Mouse (Mus musculus): ENCODE measurements around the gene Psmd9.
A peak's percentile ranks its signal among the peaks of the same experiment; 100 is the strongest.

Gene Psmd9

DNA sequence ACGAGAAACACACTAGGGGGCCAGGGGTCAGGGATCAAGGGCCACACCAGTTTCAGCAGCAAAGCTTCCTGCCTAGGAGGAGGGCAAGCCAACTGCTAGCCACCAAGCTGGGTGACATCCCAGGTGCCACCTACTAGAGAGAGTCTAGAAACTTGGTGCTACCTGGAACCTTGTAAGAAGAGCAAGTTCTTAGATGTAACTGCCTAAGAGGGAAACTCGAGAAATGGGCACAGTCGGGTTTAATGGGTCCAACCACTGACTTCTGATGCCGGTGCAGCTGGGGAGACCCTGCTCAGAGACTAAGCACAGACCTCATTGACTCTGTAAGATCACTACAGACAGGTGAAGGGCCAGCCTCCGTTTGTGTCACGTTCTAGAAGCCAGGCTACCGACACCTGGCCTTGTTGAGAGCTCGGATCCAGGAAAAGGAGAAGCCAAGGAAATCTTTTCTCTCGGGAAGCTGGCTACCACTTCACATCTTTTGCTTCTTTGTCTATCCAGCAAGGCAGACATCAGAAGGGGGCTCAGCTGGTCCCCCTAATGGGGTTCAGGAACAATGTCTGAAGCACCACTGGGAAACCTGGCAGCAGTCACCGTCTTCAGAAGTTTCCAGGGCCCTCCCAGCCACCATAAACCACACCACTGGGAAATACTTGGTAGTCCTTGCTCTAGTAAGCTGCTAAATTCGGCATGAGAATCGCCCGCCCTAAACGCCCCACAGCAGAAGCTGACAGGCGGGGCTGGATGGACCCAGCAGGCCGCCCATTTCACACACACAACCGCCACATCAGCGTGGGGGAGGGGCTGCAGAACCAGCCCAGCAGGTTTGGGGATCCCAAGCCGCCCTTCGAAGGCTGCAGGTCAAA, 31.9 kb upstream of the Psmd9 start:
- DNase-seq (ENCODE audit: low read depth) = peak; percentile 86

DNA sequence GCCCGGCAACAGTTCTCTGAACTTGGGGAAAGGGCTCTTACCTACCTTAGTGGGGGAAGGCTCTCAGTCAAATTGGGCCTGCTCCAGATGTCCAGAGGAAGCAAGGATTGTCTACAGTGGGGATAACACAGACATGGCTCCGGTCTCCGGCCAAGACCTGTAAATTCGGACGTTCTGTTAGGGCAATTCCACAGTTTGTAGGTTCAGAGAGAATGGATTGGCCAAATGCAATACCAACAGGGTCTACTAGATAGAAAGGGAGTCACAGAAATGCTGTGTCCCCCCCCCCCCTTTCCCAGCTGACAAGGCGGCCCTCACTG, 31.3 kb upstream of the Psmd9 start:
- no peak for DNase-seq (ENCODE audit: low read depth)

DNA sequence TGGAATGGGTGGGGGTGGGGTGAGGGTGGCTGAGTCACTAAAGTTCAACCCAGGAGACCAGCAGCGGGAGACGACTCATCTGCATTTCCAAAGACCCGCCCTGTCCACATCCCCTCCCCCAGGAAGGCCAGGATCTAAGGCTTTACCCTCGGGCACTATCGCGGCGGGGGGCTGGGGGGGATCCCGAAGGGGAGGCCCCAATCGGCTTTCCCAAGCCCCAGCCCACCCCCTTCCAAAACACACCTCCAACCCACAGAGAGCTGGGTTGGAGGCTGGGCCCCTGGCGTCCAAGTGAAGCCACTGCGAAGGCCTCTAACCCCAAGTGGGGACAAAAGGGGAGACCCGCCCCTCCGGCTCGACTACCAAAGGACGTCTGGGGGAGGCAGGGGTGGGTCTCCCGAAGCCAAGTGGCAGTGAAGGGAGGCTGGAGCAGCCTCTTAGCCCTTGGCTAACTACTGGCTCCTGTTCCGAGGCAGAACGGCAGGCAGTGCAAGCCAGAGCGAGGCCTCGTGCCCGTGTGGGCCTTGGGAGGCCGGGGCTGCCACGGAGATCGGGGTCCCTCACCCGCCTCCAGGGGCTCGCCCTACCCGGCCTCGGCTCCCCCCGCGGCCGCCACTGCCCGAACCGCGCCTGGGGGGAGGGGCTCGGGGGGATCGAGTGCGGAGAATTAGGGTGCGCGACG, 30.8 kb upstream of the Psmd9 start:
- DNase-seq (ENCODE audit: low read depth) = peak; percentile 80

DNA sequence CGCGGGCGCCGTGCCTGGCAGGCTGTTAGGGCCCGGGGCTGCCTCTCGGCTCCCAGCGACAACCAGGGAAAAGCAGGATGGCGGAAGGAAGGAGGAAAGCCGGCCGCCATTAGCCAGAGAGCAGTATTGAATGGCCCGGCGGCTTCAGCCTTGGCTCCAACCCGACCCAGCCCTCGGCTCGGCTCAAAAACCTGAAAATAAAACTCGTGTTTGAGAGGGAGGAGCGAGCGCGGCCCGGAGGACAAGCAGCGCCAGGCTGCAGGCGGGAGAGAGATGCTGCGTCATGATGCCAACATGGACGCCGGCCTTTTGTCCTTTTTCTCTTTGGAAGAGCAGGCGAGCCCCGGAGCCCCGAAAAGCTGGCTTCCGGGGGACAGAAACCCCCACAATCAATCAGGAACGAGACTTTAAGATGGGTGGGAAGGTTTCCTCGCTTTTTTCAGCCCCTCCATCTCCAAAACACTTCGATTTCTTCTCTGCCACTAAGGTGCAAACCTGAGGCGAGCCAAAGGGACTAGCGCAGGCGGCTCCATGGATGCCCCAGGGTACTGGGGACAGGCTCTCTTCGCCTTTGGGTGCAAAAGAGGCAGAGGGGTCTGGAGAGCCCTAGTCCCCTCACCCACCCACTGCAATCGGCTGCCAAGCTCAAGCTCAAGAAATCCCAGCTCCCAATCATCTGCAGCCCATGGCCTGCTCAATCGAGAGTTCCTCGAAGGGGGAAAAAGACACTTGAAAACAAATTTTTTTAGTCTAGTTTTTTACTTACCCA, 30.1 kb upstream of the Psmd9 start:
- DNase-seq (ENCODE audit: low read depth) = peak; percentile 88

DNA sequence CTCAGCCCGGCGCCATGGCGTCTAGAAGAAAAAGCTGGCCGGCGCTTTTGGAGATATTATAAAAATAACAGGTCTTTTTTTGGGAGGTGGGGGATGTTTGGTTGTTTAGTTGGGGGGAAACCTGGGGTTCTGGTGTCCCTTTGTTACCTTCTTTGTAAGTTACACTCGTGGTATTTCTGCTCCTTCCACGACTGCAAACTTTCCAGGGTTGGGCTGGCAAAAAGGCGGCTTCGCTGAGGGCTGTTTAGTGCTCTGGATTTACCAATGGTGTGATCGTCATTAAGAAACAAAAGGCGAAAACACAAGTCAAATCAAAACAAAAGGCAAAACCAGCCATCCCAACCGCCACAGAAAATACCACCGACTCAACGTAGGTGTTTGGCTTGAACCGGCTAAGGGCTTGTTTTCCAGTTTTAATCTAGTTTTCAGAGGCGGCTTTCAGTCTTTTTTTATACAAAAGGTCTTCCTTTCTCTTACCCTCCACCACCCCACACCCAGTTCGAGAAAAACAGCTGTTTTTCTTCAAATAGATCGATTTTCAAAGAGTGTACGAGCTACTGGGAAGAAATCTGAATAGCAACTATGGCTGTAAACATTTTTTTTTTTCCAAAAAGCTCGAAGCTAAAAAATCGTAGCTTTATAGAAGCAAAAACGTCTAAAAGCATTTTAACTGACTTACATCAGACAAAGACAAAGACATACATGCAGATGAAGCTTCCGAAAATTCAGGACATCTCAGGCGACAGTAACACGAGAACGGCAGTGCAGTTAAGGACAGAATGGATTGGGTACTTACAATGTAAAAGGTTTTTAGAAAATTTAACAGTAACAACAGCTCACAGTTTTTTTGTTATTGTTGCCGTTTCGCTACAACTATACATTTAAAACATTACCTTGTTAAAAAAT, 29.2 kb upstream of the Psmd9 start:
- DNase-seq (ENCODE audit: low read depth) = peak; percentile 85

- peak; percentile 93 for DNase-seq (ENCODE audit: low read depth)
Observed at GRCm38 (mm10) chr5:123140694-123141554, 28.3 kb upstream of the Psmd9 start.

DNA sequence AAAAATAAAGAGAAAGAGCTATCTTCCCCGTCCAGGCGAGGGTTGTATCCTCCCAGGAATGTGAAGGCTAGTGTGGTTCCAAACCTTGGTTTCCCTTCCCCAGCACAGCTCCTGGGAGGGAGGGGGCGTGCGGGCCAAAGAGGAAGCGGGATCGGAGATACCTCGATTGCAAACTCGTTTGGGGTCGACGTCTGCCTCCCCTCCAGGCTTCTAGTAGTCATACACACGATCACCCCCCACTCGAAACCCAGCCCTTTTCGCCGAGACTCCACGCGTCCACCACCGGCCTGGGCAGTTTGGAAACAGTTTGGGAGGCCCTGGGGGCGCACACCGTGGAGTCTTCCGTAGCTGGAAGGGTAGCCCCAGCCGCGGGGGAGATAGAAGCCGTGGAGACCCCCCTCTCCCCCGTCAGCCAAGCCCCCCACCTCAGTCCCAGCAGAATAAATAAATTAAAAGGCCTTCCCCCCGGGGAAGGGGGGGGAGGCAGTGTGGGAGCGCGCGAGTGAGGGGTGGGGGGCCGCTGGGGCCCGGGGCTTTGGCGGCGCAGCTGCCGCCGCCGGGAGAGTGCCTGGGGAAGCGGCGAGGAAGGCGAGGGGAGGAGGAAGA, 27.6 kb upstream of the Psmd9 start:
- DNase-seq (ENCODE audit: low read depth) = peak; percentile 66

DNA sequence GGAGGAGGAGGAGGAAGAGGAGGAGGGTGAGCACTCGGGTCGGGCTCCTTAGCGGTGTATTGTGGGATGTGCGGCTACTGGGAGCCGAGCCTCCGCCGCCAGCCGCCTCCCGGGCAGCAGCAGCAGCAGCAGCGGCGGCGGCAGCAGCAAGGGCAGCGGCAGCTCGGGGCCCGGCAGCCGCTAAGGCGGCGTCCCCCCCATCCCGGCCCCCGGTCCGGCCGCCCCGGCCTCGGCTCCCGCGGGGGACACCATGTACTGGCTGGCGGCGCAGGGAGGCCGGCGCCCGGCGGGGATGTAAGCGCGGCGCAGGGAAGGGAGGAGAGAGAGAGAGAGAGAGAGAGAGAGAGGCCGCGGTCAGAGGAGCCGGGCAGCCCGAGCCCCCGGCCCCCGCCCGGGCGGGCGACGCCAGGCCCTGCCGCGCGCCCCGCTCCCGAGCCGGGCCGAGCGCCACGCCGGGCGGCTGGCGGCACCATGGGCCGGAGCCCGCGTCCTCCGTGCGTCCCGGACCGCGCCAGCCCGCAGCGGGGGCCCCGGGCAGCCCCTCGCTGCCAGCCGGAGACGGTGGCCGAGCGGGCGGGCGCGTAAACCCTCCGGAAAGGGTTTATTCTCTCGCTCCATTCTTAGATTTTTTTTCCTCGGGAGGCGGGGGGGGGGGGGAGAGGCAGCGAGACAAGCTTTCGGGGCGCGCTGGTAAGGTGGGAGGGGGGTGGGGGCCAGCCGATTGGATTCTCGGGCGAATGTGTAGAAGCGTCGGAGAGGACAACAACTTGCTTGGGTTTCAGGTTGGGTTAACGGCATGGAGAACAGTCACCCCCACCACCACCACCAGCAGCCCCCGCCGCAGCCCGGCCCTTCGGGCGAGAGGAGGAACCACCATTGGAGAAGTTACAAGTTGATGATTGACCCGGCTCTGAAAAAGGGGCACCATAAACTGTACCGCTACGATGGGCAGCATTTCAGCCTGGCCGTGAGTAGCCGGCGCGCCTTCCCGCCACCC, 26.8 kb upstream of the Psmd9 start, which contains the start of gene Setd1b:
Gene Setd1b, plus strand, starts transcription at position 33 of the 997 bp plus-strand sequence.
- peak; percentile 48 for DNase-seq (ENCODE audit: low read depth)

DNA sequence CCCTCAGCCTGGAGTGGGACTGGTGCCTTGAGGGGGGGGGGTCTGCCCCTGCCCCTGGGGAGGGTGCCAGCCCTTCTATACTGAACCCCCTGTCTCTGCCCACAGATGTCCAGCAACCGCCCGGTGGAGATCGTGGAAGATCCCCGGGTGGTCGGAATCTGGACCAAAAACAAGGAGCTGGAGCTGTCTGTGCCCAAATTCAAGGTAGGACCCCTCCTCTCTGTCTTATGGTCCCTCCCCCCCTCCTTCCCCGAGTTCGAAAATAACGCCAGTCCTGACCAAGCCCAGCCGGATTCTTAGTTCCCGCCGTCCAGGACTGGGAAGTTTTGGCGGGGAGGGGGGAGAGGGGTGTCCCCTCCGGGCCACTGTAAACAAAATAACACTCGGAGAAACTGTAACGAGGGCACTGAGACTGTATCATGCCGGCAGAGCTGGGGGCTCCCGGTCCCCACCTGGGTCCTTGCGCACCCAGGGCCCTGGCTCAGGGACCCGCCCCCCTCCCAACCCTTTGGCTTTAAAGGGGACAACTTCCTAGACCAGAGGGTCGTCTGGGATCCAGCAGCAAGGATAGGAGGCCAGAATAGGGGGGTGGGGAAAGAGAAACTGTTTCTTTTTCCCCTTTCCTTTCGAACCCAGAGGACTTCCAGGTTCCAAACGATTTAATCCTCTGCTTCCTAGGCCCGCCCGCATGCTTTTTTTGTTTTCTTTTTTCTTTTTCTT, 25.8 kb upstream of the Psmd9 start:
- peak; percentile 72 for DNase-seq (ENCODE audit: low read depth)

DNA sequence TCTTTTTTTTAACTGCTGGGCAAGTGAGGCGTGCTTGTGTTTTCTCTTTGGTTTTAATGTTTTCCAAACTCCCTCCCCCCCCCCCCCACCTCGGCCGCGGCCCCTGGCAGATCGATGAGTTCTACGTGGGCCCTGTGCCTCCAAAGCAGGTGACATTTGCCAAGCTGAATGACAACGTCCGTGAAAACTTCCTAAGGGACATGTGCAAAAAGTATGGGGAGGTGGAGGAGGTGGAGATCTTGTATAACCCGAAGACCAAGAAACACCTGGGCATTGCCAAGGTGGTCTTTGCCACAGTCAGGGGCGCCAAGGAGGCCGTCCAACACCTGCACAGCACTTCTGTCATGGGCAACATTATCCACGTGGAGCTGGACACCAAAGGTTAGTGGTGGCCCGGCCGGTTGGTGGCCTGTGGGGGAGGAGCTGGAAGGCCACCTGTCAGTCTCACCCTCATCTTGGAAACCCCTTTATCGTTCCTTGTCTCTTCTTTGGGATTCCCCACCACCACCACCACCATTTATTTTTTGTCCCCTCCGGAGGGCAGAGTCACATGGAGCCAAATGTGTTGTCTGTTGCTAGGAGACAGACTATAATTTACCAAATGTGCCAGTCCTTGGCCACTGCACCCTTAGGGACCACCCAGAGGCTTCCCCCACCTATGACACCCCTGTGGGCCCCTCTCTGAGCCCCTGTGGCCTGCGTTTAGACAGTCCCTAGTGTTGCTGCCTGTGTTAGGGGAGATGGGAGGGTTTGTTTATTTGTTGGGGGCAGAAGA, 25.1 kb upstream of the Psmd9 start:
- peak; percentile 74 for DNase-seq (ENCODE audit: low read depth)

DNA sequence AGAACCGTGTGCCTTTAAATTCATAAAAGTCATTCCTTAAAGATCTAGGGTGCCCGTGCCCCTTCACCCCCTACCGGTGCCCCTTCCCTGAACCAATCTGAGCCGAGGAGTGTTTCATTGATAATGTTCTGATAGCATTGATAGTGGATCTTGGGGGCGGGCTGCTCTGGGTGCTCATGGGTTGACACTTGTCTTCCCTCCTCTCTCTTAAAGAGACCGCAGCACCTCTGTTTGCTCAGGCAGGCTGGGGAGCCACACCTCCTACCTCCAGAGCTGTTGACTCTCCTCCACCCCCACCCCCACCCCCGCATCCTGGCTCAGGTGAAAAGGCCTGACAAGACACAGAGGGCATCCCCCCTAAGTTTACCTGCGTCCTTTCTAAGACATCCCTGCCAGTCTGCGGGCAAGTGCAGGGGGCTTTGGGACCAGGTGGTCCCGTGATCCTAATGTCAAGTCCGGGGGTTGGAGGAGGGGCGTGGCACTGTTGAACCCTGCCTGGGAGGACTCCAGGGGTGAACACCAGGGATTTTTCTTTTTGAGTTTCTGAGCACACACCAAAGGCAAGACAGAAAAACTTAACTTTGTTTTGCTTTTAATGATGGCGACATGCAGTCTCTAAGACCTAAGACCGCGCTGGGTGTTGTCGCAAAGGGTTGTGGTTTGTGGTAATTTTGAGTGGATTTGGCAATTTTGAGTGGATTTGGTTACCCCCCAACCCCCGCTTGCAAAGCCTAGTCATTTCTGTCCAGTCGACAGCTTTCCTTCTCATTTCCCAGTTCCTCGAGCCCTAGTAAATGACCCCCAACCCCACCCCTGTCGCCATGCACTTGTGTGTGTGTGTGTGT, 24.2 kb upstream of the Psmd9 start:
- peak; percentile 80 for DNase-seq (ENCODE audit: low read depth)

DNA sequence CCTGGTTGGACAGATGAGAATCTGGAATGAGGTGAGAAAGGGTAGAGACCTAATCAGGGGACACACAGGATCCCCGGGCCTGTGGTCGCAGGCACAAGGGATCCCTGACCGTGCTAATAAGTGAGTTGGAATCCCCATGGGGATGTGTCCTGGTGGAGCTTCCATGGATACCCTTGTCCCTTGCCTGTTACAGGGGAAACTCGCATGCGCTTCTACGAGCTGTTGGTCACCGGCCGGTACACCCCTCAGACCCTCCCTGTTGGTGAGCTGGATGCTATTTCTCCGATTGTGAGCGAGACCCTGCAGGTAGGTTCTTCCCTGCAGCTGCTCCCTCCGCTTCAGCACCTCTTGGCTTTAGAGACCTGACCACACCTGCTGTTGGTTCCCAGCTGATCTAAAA, 22.9 kb upstream of the Psmd9 start:
- DNase-seq (ENCODE audit: low read depth) = no peak

DNA sequence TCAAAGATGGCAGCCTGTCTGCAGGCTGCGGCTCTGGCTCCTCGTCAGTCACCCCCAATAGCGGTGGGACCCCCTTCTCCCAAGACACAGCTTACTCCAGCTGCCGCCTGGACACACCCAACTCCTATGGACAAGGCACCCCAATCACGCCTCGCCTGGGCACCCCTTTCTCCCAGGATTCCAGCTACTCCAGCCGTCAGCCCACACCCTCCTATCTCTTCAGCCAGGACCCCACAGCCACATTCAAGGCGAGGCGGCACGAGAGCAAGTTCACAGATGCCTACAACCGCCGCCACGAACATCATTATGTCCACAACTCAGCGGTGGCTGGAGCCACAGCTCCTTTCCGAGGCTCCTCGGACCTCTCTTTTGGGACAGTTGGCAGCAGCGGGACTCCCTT, 21.6 kb upstream of the Psmd9 start:
- no peak for DNase-seq (ENCODE audit: low read depth)

DNA sequence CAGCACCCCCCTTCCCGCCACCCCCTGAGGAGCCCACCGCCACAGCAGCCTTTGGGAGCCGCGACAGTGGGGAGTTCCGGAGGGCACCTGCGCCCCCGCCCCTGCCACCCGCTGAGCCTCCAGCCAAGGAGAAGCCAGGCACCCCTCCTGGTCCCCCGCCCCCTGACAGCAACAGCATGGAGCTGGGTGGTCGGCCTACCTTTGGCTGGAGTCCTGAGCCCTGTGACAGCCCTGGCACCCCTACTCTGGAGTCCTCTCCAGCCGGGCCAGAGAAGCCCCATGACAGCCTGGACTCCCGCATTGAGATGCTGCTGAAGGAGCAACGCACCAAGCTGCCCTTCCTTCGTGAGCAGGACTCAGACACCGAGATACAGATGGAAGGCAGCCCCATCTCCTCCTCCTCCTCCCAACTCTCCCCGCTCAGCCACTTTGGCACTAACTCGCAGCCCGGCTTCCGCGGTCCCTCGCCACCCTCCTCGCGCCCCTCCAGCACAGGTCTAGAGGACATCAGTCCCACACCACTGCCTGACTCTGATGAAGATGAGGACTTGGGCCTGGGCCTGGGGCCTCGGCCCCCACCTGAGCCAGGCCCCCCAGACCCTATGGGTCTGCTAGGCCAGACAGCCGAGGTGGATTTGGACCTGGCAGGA, 21.0 kb upstream of the Psmd9 start:
- DNase-seq (ENCODE audit: low read depth) = no peak

GRCm38 (mm10) chr5:123149451-123150400, 19.5 kb upstream of the Psmd9 start:
- peak; percentile 94 for DNase-seq (ENCODE audit: low read depth)
